Mouse (Mus musculus) frontal cortex, postnatal 10 days (tissue): Measurements from ENCODE around the gene Mrrf.

Experiments
- DNase-seq, 2 experiments: peaks; one replicate each; pipeline ENCODE4 v3.0.0; 2022; ENCODE audit warnings: low spot score in 2 of 2, mixed read lengths in 1 of 2

Mrrf gene

DNA sequence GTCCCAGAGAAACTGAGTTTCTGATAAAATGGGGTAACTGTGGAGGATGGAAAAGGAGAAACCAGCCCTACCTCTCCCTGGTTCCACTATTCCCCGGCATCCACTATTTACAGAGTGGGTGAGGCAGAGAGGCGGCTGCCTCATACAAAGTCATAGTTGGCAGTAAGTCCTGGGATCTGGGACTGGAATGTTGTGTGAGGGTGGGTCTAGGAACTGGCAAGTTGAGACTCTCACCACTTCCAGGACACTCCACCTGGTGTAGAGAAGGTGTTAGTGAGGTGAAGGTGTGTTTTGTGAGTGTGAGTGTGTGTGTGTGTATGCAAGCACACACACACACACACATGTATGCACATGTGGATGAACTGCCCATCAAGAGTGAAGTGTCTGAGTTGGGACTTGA, 64.6 kb downstream of the Mrrf start:
- no peak for DNase-seq

DNA sequence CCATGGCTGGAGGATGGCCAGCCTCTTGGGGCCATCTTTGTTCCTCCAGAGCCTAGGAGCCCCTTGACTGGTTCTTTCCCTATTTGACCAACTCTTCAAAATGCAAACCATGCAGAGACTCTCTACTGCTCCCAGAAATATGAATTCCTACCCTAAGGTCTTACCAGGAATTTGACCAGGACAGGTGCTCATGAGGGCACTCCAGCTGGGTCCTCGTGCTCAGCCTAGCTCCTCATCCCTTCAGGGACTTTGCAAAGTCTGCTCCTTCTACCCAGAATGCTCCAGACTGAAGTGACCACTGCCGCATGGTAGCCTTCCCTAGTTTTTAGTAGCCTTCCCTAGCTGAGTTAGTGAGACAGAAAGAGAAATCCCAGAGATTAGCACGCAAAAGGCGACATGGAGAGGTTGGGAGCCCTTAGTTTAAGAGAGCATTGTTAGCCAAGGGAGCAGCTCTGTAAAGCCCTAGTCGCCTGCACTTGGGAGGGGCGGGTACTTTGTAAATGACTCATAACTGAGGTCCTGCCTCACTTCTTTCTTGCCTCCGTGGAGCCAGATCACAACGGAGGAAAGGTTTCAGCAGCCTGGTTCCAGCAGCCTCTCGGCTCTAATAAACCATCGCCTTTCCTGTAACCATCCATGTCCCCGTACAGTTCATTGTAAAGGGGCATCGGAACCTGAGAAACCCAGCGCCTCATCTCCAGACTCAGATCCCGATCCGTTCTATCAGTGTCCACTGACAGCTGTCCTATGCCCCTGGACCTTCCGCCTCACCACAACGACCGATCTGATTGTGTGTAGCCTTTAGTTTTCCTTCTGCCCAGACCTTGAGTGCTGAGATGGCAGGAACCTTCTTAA, 65.8 kb downstream of the Mrrf start:
- no peak for DNase-seq

DNA sequence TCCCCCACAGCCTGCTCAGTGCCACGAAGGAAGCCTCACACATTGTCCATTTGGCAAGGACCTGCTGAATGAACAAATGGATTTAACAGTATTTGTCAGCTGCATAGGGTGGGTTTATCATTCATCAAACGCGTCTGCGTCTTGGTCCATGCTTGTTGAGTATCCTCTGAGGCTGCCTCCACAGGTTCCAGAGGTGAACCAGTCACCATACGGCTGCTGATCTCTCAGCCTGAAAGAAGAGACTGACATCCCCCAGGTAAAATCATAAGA, 66.4 kb downstream of the Mrrf start:
- no peak for DNase-seq

DNA sequence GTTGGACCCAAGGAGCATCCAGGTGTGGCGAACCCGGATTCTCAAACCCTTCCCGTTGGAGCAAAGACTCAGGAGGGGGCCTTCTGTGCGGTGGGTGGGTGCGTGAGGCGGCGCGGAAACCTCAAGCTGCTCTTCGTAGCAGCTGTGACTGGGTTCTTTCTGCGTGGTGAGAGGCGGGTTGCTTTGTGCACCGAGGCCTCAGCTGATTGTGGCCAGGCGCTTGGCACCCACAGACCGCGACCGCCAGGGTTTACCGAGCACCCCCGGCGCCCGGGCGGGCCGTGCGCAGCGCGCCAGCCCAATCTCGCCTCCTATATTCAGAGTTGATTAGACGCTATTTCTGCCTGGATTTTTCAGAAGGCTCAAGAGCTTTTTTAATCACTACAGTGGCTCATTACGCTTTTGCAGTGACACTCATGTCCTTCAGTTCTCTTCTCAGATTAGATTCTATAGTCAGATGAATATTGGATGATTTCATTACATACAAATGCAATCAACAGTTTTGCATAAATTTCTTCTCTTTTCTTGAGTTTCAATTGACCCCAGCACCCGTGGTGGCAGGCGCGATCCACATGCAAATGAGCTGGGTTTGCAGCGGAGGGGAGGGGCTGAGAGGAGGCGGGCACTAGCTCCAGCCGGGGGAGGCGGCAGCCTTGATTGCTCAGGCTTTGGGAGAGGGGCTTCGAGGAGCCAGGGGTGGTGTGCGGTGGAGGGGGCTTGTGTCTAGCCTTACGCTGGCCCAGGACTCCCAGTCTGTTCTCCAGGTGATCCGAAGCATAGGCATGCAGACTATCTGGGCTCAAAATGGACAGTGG, 67.0 kb downstream of the Mrrf start:
- DNase-seq: peak; percentile 43 to 53

DNA sequence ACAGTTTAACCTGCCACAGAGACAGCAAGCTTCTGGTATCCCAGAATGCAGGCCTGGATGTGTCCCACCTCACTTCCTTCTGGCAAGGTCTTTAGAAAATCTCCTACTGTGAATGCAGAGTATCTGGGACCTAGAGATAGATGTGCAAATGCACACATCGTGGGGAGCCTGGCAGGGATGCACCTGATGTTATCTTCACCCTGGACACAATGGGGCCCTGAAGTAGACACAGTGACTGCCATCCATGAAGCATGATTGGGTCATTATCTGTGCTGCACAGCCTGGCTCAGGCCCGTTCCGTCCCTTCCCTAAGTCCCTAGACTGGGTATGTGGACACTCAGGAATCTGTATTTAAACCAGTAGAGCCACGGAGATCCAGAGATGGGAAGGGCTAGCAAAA, 68.4 kb downstream of the Mrrf start:
- no peak for DNase-seq

DNA sequence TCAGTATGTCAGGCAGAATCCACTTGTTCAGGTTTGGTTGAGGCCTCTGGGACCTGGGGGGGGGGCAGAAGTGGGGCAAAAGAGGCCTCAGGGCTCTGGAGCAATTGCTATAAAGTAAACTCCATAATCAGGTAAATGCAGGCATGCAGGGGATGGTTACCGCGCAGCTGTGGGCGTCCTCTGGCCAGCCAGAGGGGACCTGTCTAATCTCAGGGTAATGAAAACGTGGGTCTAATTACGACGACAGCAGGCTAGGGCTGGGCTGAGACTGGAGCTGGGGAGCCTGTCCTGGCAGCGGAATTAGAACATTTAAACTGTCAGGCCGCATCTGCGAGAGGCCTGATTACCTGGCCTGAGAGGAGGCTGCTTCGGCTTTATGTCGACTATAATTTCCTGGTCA, 70.9 kb downstream of the Mrrf start:
- DNase-seq: no peak

DNA sequence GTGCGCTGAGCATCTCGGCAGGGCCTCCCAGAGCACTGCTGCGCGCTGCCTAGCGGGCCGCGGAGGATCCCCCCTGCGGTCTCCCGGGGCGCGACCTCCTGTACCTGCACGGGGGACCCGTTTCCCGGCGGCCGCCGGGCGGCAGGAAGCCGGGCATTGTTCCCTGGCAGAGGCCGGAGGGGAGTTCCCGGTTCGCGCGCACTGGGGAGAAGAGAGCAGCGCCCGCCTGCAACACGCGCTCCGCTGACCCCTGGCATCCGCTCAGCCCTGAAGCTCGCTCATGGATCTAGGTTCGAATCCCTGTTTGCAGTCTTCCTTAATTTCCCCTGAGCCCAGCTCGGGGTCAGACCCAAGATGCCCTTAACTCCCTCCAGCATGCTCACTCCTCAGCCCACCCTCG, 74.6 kb downstream of the Mrrf start:
- no peak for DNase-seq

DNA sequence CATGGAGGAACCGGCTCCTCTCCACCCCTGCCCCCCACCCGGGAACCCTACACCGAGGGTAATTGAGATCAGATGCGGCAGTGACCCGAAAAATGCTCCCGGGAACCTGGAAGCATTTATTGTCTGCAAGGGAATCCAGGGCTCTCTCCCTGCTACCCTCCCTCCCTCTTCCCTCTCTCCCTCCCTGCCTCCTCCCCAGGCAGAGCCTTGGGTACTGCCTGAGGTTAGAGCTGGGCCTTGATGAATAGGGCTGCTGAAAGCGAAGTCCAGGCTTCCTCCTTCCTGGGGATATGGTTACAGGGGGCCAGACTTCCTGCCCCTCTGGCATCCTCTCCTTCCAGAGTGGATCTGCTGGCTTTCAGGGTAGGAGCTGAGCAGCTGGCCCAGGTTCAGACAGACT, 75.6 kb downstream of the Mrrf start:
- no peak for DNase-seq

DNA sequence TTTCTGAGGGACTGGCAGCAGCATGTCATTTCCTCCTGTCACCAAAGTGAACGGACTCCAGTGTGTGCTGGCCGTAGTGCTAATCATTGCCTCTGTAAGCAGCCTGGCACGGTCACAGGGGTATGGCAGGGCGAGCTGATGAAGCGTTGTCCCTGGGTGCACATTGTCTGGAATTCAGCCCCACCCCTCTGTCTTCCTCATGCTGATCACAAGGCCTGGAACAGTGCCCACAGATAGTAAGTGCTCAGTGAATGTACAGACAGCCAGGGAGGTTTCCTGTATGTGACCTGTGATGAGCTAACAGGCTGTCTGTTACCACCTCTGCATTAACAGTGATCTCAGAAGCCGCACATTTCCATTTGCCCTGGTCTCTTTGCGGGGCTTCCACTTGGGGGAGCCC, 76.9 kb downstream of the Mrrf start:
- DNase-seq: no peak

DNA sequence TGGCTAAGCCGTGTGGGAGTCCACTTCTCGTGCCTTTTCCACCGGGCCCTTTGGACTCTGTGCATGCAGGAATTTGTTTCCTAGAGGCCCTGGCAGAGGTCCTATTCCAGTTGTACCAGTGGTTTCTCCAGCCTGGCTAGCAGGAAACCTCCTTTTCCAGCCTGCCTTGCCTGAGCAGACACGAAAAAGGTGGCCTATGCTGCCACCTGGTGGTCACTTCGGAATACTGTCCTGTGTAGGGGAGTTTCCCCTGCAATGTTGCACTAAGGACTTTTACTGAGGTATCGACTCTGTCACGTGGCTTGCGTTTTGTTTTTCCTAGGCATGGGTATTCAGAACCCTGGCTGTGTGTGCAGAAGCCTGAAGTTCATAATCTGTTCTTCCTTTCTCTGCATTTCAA, 77.8 kb downstream of the Mrrf start:
- peak; percentile 71 to 87 for DNase-seq

DNA sequence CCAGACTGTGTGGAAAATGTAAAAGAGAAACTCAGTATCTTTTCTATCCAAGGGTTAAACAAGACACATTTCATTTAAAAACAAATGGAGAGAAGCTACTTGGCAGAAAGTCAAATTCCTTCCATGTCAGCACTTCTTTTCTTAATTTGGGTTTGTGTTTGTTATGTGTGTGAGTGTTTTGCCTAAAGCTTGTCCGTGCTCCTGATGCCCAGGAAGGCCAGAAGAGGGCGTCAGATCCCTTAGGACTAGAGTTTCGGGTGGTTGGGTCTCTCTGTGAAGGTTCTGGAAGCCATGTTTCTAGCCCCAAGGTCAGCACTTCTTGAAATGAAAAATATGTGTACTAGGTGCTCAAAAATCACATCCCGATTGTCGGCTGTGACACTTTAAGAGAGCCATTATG, 78.2 kb downstream of the Mrrf start:
- no peak for DNase-seq

DNA sequence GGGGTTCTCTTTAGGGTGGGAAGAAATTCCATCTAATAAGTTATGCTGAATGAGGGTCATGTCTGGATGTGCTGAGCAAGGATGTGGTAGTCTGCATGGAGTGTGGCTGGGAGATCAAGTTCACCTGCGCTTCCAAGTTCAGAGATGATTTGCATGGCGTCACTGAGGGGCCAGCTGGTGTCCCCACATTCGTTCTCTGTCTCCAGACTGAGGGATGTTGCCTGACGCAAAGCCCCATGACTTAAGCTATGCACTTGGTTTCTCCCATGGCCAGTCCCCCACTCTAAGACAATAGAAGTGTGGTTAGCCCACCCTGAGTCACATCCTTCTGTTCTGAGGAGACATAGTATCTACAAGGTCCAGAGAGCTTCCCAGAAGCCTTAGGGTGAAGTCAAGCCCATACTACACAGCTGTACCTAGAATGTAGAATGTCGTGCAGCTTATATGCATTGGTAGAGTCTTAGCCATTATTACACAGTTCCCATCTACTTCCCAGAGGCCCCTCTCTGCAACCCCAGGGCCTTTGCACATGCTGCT, 79.1 kb downstream of the Mrrf start:
- DNase-seq: no peak

DNA sequence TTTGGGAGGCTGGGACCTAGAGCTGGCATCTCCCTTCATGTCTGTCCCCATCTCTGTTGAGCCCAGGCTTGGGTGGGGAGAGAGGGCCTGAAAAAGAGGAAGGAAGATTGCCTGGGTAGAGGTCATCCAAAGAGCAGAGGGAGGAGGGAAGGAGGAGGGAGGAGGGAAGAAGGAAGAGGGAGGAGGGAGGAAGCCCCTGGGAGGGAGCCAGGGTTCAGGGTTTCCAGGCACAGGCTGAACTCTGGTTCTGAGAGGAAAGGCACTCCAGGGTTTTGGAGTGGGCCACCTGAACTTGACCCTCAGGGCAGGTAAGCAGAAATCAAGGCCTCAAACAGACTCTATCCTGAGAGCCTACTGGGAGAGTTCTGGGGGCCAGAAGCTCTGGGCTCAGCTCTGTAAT, 80.4 kb downstream of the Mrrf start:
- DNase-seq: no peak

DNA sequence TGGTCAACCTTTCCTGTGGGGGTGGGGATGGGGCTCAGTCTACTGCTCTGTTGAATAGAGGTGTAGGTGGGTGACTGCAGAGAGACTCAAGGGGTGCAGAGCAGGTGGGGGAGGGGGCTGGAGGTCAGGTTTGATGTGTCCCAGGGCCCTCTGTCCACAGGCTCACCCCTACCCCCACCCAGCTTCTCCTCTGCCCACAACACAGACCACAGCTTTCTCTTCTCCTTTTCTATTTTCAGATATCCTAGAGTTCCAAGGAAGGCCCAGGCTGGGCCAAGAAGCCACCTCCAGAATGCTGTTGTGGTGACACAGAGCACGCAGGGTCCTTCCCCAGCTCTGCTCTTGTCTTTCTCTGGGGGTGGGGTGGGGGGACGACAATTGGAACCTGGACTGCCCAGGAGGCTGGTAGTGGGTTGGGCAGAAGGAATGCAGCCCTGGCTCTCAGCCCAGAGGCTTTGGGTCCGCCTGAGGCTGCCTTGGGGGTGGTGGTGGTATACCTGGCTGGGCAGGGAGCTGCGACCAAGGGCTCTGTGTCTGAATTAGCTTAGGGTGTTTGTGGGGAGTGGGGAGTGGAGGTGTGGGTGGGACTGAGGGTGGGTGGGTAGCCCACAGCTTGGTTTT, 80.9 kb downstream of the Mrrf start:
- DNase-seq: peak in 1 of 2 experiments; percentile 29

DNA sequence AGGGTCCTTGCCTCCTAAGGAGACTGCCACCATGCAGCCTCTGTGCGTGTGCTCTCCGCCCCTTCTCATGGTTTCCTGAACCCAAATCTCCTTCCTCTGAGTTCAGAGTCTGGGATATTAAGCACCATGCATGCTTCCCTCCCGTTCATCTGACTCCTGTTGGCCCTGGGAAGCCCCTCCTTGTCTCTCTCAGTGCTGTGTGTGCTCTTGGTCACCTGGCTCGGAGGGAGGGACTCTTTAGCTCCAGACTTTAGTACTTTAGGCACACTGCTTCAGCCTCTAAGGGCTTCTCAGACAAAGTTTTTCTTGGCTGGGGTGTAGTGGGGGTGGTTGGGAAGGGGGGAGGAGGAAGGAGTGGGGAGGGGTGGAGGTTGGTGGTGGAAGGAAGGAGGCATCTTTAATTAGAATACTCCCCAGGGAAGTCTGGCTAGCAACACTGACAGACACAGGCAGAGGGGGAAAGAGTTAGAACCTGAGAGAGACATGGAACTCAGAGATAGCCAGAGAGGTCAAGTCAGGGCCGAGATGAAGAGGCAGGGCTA, 81.6 kb downstream of the Mrrf start:
- DNase-seq: no peak

DNA sequence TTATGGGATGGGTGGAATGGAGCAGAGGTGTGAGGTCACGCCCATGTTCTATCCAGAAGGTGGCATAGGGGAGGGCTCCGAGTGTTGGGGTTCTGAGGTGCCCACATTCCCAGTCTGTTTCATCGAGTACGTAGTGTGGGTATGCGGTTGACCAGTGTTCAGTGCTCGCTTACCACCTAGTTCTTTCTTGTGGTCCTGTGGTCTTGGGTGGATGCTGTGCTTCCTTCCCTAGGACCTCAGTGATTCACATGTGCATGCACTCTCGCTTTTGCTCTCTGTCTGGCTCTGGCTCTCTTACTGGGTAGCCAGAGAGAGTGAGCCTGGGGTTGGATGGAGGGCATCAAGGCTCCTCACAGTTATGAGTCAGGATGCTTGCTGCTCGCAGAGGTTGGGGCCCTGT, 83.9 kb downstream of the Mrrf start:
- DNase-seq: no peak

DNA sequence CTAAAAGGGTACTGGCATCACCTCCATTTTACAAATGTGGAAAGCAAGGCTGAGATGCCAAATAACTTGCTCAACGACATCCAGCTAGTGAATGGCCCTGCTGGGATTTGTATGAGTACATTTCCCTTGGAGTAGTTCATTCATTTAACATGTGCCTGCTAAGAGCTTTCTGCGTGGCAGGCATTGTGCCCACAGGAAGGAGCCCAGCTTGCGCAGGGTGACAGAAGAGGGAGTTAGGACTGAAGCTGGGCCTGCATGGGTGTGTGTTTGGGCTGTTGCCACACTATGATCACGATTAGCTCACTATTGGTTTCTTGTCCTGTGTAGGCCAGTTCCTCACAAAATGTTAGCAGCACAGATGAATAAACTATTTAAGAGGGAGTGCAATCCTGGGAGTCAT, 84.7 kb downstream of the Mrrf start:
- no peak for DNase-seq

DNA sequence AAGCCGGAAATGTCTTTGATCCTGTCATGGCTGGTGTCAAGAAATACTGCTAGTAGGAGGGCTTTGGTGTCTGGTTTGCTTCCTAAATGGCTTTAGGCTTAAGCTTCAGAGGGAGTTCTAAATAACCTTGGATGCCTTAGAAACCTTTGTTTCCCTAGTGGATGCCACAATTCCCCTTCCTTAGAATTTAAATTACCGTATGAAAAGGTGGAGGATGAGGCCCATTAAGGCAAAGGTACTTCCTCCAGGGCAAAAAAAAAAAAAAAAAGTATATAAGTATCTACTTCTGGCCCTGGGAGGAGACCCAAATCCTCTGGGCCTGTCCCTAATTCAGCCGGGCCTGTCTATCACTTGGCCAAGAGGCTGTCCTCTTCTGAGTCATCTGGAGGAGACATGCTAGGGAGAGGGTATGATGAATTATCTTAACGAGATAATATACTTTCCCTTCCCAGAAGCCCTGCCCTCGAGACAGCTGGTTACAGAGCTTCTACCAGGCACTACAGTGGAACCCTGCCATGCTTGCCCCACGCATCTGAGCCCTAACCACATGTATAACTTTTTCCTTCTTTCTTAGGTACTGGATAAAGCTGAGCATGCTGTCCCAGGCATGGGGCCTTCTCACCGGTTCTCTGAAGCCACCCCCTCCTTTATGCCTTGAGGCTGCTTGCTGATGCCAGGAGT, 86.1 kb downstream of the Mrrf start:
- DNase-seq: no peak

DNA sequence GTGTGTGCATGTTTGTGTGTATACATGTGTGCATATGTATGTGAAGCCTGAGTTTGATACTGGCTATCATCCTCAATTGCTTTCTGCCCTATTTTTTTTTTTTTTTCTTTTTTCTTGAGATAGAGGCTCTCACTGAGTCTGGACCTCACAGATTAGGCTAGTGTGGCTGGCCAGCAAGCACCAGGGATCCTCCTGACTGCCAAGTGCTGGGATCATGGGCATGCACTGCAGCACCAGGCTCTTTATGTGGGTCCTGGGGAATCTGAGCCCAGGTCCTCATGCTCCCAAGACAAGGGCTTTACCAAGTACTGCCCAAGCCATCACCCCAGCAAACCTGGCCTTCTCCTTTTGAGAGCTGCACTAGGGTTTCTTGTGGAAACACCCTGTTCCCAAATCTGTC, 87.2 kb downstream of the Mrrf start:
- no peak for DNase-seq

DNA sequence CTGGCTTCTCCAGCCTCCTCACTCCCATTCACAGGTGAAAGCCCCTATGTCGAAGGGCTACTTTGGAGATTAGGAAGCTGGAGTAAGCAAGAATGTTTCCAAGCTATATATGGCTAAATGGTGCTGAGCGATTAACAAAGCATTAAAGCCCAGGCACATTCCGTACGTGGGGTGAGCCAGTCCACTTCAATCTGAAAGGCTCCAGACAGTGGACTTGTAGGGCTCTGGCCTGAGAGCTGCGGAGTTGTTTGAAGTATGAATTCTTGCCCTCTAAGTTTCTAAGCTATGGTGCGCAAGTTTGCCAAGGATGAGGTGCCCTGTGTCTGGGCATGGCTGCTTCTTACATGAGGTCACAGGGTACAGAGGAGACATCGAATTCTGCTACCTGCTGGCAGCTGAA, 88.0 kb downstream of the Mrrf start:
- no peak for DNase-seq

DNA sequence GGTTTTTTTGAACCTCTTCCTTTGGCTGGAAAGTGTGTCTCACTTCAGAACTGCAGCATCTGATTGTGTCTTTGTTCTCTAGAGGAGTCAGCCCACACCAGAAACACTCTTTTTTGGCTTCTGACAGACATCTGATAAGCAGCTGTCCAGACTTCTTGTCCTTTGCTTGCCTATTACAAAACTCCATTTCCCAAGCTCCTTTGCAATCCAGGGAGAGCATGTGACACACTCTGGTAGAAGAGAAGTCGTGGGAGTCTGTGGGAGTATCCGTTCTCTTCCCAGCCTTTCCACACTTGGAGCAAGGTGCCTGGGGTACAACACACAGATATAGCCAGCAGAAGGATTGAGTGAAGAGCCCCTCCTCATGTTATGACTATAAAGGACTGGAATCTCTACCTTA, 88.4 kb downstream of the Mrrf start:
- DNase-seq: no peak

DNA sequence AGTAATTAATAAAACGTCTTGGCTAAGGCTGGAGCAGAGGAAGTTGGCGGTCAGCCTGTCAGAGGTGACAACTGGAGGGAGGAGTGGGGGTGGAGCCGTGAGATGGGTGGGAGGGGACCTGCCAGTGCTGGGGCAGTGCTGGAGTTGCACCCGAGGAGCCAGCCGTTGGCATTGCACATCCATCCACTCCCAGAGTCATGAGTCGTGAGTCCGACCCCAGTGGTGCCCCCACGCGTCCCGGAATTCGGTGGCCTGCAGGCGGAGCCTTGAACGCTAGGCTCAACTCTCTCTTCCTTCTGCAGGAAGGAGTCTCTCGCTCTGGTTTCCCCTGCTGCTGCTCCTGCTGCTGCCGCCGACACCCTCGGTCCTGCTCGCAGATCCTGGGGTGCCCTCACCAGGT, 94.2 kb downstream of the Mrrf start, which contains the start of gene Ptgs1:
Ptgs1 (plus strand) TSS at position 61 of the 400 bp plus-strand sequence.
- no peak for DNase-seq
